Mouse (Mus musculus) hindbrain, embryonic 14.5 days (tissue): ENCODE data around the gene Cmtm3. TPM values are rescaled to one million over a fixed set of nuclear protein-coding genes. Genes with fewer than 3 reads are reported as not detected.

Experiments
- polyA plus RNA-seq: library from polyadenylated mRNA; unstranded; fragments of >200 nt; fragmentation: Nextera tagmentation; extraction: Ambion mirVana; gene quantifications from 2 replicates; pipeline ENCODE4 v1.2.1, GENCODE M21; 2014

Gene Cmtm3
- polyA plus RNA-seq, 1 experiment from 2014 or later: 44.7 TPM

Other genes with a start within 250 kb of the Cmtm3 start
- 16.6 and 17.3 TPM in 2 replicates for gene Cdh5, start 237.8 kb upstream of the Cmtm3 start, polyA plus RNA-seq
- gene Bean1, start 169.0 kb upstream of the Cmtm3 start, polyA plus RNA-seq: 9.3 and 10.8 TPM in 2 replicates
- 46.6 and 51.8 TPM in 2 replicates for gene Tk2, start 90.9 kb upstream of the Cmtm3 start, polyA plus RNA-seq
- 28.6 and 35.1 TPM in 2 replicates for gene Cklf, start 88.5 kb upstream of the Cmtm3 start, polyA plus RNA-seq
- gene Cmtm2a, start 46.2 kb upstream of the Cmtm3 start, polyA plus RNA-seq: not detected in 2 replicates
- gene Gm45711, start 29.3 kb upstream of the Cmtm3 start, polyA plus RNA-seq: not detected in 2 replicates
- not detected in 2 replicates for gene Cmtm1, start 29.3 kb upstream of the Cmtm3 start, polyA plus RNA-seq
- gene Gm11020, start 17.8 kb upstream of the Cmtm3 start, polyA plus RNA-seq: not detected in 2 replicates
- gene Cmtm2b, start 17.2 kb upstream of the Cmtm3 start, polyA plus RNA-seq: not detected in 2 replicates
- 3.5 and 3.8 TPM in 2 replicates for gene Cmtm4, start 56.4 kb downstream of the Cmtm3 start, polyA plus RNA-seq
- gene Dync1li2, start 103.6 kb downstream of the Cmtm3 start, polyA plus RNA-seq: 89.9 and 96.5 TPM in 2 replicates
- gene Terb1, start 170.5 kb downstream of the Cmtm3 start, polyA plus RNA-seq: 0.78 and 0.83 TPM in 2 replicates
- 111 and 116 TPM in 2 replicates for gene Nae1, start 195.2 kb downstream of the Cmtm3 start, polyA plus RNA-seq
- gene Car7, start 195.3 kb downstream of the Cmtm3 start, polyA plus RNA-seq: 2.0 and 2.2 TPM in 2 replicates